Mouse (Mus musculus) lung, embryonic 15.5 days (tissue): ENCODE data around the gene Ppfibp1. TPM values are rescaled to one million over a fixed set of nuclear protein-coding genes. Genes with fewer than 3 reads are reported as not detected.

ENCODE experiments used
- ATAC-seq: fragments of 200-750 bp; cut with Nextera tagmentation; 2 replicates; pipeline ENCODE4 v1.8.0; 2017; ENCODE audit warnings: moderate number of reproducible peaks, borderline replicate concordance; ENCODE audit not compliant: low FRiP score, low TSS enrichment; ENCODE audit errors: extremely low read depth
- H3K27ac ChIP-seq: fragments of 300-500 bp; sonication (generic); 2 replicates; pipeline ENCODE4 v1.5.1; 2015; ENCODE audit warnings: moderate library complexity, mild to moderate bottlenecking, inconsistent platforms
- H3K27me3 ChIP-seq: fragments of 300-500 bp; sonication (generic); 2 replicates; pipeline ENCODE4 v1.6.1; 2015; ENCODE audit warnings: inconsistent platforms
- H3K36me3 ChIP-seq: fragments of 300-500 bp; sonication (generic); 2 replicates; pipeline ENCODE4 v1.6.1; 2015; ENCODE audit warnings: inconsistent platforms
- H3K4me1 ChIP-seq: fragments of 300-500 bp; sonication (generic); 2 replicates; pipeline ENCODE4 v1.6.1; 2015; ENCODE audit warnings: inconsistent platforms
- H3K4me2 ChIP-seq: fragments of 300-500 bp; sonication (generic); 2 replicates; pipeline ENCODE4 v1.6.1; 2015; ENCODE audit warnings: inconsistent platforms, mild to moderate bottlenecking, moderate library complexity
- H3K4me3 ChIP-seq: fragments of 300-500 bp; sonication (generic); 2 replicates; pipeline ENCODE4 v1.5.1; 2015; ENCODE audit warnings: mild to moderate bottlenecking, inconsistent platforms
- H3K9ac ChIP-seq: fragments of 300-500 bp; sonication (generic); 2 replicates; pipeline ENCODE4 v1.6.1; 2015; ENCODE audit warnings: inconsistent platforms
- H3K9me3 ChIP-seq: fragments of 300-500 bp; sonication (generic); 2 replicates; pipeline ENCODE4 v1.6.1; 2016; ENCODE audit warnings: inconsistent platforms
- WGBS: fragments of 180-500 bp; shearing (Covaris S2); methylation state at CpG from one replicate; pipeline ENCODE4 v1.1.7; 2015; 5-methylcytosine and 5-hydroxymethylcytosine counted together
- polyA plus RNA-seq: library from polyadenylated mRNA; unstranded; fragments of >200 nt; fragmentation: Nextera tagmentation; extraction: Ambion mirVana; gene quantifications from 2 replicates; pipeline ENCODE4 v1.2.1, GENCODE M21; 2015

Ppfibp1 gene
- polyA plus RNA-seq, 1 experiment from 2014 or later, result 52.3 TPM

GRCm38 (mm10) chr6:146979953-146980352 is 91.7 kb downstream of the Ppfibp1 start:
- H3K4me2 ChIP-seq, result 0 out of 2 replicates have a peak overlapping the region, but pooled peaks have one; percentile 14
- peaks cover 10% of the 10 kb centered on the region for H3K36me3 ChIP-seq
- peaks cover 19% of the 10 kb centered on the region for H3K4me1 ChIP-seq
- no peaks in the 10 kb centered on the region for H3K9me3 ChIP-seq
- H3K27ac ChIP-seq, result peak overlapping the region; percentile 85
- peak; percentile 70; the same call in 1 of the 2 replicates for ATAC-seq
- 37% methylated on average over 3 of the region's 3 CpGs for WGBS
- no peak overlapping the region for H3K9ac ChIP-seq
- H3K4me3 ChIP-seq, result no peak overlapping the region
- no peaks in the 10 kb centered on the region for H3K27me3 ChIP-seq

GRCm38 (mm10) chr6:146981249-146981835 is 93.1 kb downstream of the Ppfibp1 start:
- H3K27ac ChIP-seq, result no peak overlapping the region
- peaks cover 19% of the 10 kb centered on the region for H3K4me1 ChIP-seq
- 77% methylated on average over 1 of the region's 1 CpGs for WGBS
- no peak for ATAC-seq
- H3K4me3 ChIP-seq, result no peak overlapping the region
- H3K4me2 ChIP-seq, result no peak overlapping the region
- no peaks in the 10 kb centered on the region for H3K27me3 ChIP-seq
- H3K36me3 ChIP-seq, result peaks cover 10% of the 10 kb centered on the region
- H3K9ac ChIP-seq, result no peak overlapping the region
- H3K9me3 ChIP-seq, result no peaks in the 10 kb centered on the region

- H3K4me1 ChIP-seq, result peaks cover 7% of the 10 kb centered on the region
- no peaks in the 10 kb centered on the region for H3K36me3 ChIP-seq
- H3K9ac ChIP-seq, result no peak overlapping the region
- no peak overlapping the region for H3K4me3 ChIP-seq
- no peak overlapping the region for H3K27ac ChIP-seq
- no peak overlapping the region for H3K4me2 ChIP-seq
- no peak for ATAC-seq
- no peaks in the 10 kb centered on the region for H3K27me3 ChIP-seq
- no peaks in the 10 kb centered on the region for H3K9me3 ChIP-seq
- 63% methylated on average over 3 of the region's 3 CpGs for WGBS
Observed at GRCm38 (mm10) chr6:146984569-146984968, 96.3 kb downstream of the Ppfibp1 start.

- 37% methylated on average over 5 of the region's 5 CpGs for WGBS
- Histone ChIP-seq H3K36me3 (peaks cover 12% of the 10 kb centered on the region; the same call in 1 of the 2 replicates), H3K4me2 (no peak overlapping the region), H3K27ac (no peak overlapping the region), H3K27me3 (no peaks in the 10 kb centered on the region), H3K4me3 (no peak overlapping the region), H3K4me1 (no peaks in the 10 kb centered on the region), H3K9me3 (no peaks in the 10 kb centered on the region), H3K9ac (no peak overlapping the region)
- no peak for ATAC-seq
Observed at GRCm38 (mm10) chr6:146994236-146994635, 105.9 kb downstream of the Ppfibp1 start.

GRCm38 (mm10) chr6:146995391-146995790 is 107.1 kb downstream of the Ppfibp1 start:
- 87% methylated on average over 2 of the region's 2 CpGs for WGBS
- Histone ChIP-seq H3K27ac (no peak overlapping the region), H3K36me3 (peaks cover 18% of the 10 kb centered on the region; the same call in 1 of the 2 replicates), H3K4me1 (no peaks in the 10 kb centered on the region), H3K4me3 (no peak overlapping the region), H3K9ac (no peak overlapping the region), H3K9me3 (no peaks in the 10 kb centered on the region), H3K27me3 (no peaks in the 10 kb centered on the region), H3K4me2 (no peak overlapping the region)
- no peak for ATAC-seq

- ATAC-seq, result no peak
- H3K9me3 ChIP-seq, result no peaks in the 10 kb centered on the region
- no peak overlapping the region for H3K27ac ChIP-seq
- H3K36me3 ChIP-seq, result peaks cover 21% of the 10 kb centered on the region
- no peak overlapping the region for H3K9ac ChIP-seq
- H3K4me3 ChIP-seq, result no peak overlapping the region
- WGBS, result 82% methylated on average over 6 of the region's 6 CpGs
- H3K27me3 ChIP-seq, result no peaks in the 10 kb centered on the region
- no peaks in the 10 kb centered on the region for H3K4me1 ChIP-seq
- no peak overlapping the region for H3K4me2 ChIP-seq
Observed at GRCm38 (mm10) chr6:146995878-146996277, 107.6 kb downstream of the Ppfibp1 start.

GRCm38 (mm10) chr6:146997006-146997405 is 108.7 kb downstream of the Ppfibp1 start:
- no peaks in the 10 kb centered on the region for H3K4me1 ChIP-seq

GRCm38 (mm10) chr6:146998710-146999109 is 110.4 kb downstream of the Ppfibp1 start:
- Histone ChIP-seq H3K4me2 (no peak overlapping the region), H3K4me3 (no peak overlapping the region), H3K36me3 (peaks cover 35% of the 10 kb centered on the region), H3K27ac (no peak overlapping the region), H3K9me3 (no peaks in the 10 kb centered on the region), H3K27me3 (no peaks in the 10 kb centered on the region), H3K9ac (no peak overlapping the region), H3K4me1 (no peaks in the 10 kb centered on the region)
- no peak for ATAC-seq
- WGBS, result 82% methylated on average over 4 of the region's 4 CpGs

More at GRCm38 (mm10) chr6:146997006-146997405, 108.7 kb downstream of the Ppfibp1 start:
- ATAC-seq, result no peak
- Histone ChIP-seq H3K9ac (no peak overlapping the region), H3K4me3 (no peak overlapping the region), H3K36me3 (peaks cover 23% of the 10 kb centered on the region), H3K4me2 (no peak overlapping the region), H3K27ac (no peak overlapping the region), H3K27me3 (no peaks in the 10 kb centered on the region), H3K9me3 (no peaks in the 10 kb centered on the region)
- 52% methylated on average over 6 of the region's 6 CpGs for WGBS

- Histone ChIP-seq H3K4me2 (no peak overlapping the region), H3K4me1 (no peaks in the 10 kb centered on the region), H3K4me3 (no peak overlapping the region), H3K9me3 (no peaks in the 10 kb centered on the region), H3K27ac (no peak overlapping the region), H3K9ac (no peak overlapping the region), H3K36me3 (peaks cover 35% of the 10 kb centered on the region), H3K27me3 (no peaks in the 10 kb centered on the region)
- 81% methylated on average over 9 of the region's 9 CpGs for WGBS
- no peak for ATAC-seq
Observed at GRCm38 (mm10) chr6:146999302-146999701, 111.0 kb downstream of the Ppfibp1 start.

GRCm38 (mm10) chr6:146999755-147000154 is 111.5 kb downstream of the Ppfibp1 start:
- no peak overlapping the region for H3K27ac ChIP-seq
- no peak overlapping the region for H3K9ac ChIP-seq
- H3K27me3 ChIP-seq, result no peaks in the 10 kb centered on the region
- peaks cover 35% of the 10 kb centered on the region for H3K36me3 ChIP-seq
- no peak overlapping the region for H3K4me3 ChIP-seq
- H3K4me1 ChIP-seq, result no peaks in the 10 kb centered on the region
- H3K4me2 ChIP-seq, result no peak overlapping the region
- H3K9me3 ChIP-seq, result no peaks in the 10 kb centered on the region
- WGBS, result 75% methylated on average over 2 of the region's 2 CpGs
- ATAC-seq, result no peak

- ATAC-seq, result no peak
Observed at GRCm38 (mm10) chr6:147008148-147008547, 119.9 kb downstream of the Ppfibp1 start.

GRCm38 (mm10) chr6:147010358-147010757 is 122.1 kb downstream of the Ppfibp1 start:
- no peak overlapping the region for H3K4me3 ChIP-seq
- WGBS, result 84% methylated on average over 6 of the region's 6 CpGs
- no peak overlapping the region for H3K4me2 ChIP-seq
- ATAC-seq, result no peak
- no peaks in the 10 kb centered on the region for H3K27me3 ChIP-seq
- no peak overlapping the region for H3K9ac ChIP-seq
- H3K36me3 ChIP-seq, result peaks cover 14% of the 10 kb centered on the region
- H3K27ac ChIP-seq, result no peak overlapping the region
- H3K9me3 ChIP-seq, result no peaks in the 10 kb centered on the region
- H3K4me1 ChIP-seq, result no peaks in the 10 kb centered on the region

More at GRCm38 (mm10) chr6:147008148-147008547, 119.9 kb downstream of the Ppfibp1 start:
- H3K4me1 ChIP-seq, result no peaks in the 10 kb centered on the region
- peaks cover 10% of the 10 kb centered on the region for H3K36me3 ChIP-seq
- no peak overlapping the region for H3K27ac ChIP-seq
- WGBS, result 63% methylated on average over 3 of the region's 3 CpGs
- H3K9ac ChIP-seq, result no peak overlapping the region
- no peaks in the 10 kb centered on the region for H3K9me3 ChIP-seq
- no peaks in the 10 kb centered on the region for H3K27me3 ChIP-seq
- no peak overlapping the region for H3K4me3 ChIP-seq
- H3K4me2 ChIP-seq, result no peak overlapping the region
